Comparison of ENCODE assay signal across 26 mouse cellular contexts in the genomic region with DNA sequence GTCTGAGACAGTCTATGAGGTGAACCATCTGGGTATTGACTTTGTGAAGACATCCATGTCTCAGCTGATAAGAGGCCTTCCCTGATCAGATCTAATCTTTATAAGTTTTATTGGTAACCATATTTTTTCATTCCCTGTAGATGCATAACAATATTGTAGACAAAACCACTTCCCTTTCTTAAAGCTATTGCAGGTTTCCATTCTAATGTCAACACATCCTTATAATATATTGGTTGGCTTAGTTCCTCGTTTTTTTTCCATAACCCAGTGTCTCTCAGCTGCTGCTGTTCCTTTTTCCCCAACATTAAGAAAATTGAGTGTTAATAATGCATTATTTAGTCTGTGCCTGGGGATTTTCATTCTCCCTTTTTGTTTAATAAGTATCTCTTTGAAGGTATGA. TPM values are rescaled to one million over a fixed set of nuclear protein-coding genes. Genes with fewer than 3 reads are reported as not detected.
"Had no signal": no experiment of that assay in that cellular context is flagged by ENCODE, and none has a peak within 500 bp of the region (broad histone marks: within the 10 kb centered on the region; RNA-seq: fewer than 3 reads in every experiment).

No protein-coding gene starts in this region.

- H3K36me3 ChIP-seq: heart, embryonic 13.5 days; heart, embryonic 15.5 days; hindbrain, embryonic 13.5 days; hindbrain, embryonic 15.5 days; kidney, embryonic 15.5 days; limb, embryonic 10.5 days; limb, embryonic 12.5 days had no signal

- ATAC-seq: forebrain, postnatal 0 days; hindbrain, postnatal 0 days; intestine, embryonic 16.5 days had no signal

- H3K4me2 ChIP-seq: heart, embryonic 11.5 days; heart, embryonic 13.5 days; heart, embryonic 15.5 days; hindbrain, embryonic 13.5 days; hindbrain, embryonic 15.5 days; kidney, embryonic 15.5 days; limb, embryonic 12.5 days had no signal

- H3K9me3 ChIP-seq: heart, embryonic 13.5 days; heart, embryonic 15.5 days; hindbrain, embryonic 13.5 days; hindbrain, embryonic 15.5 days; kidney, embryonic 15.5 days; limb, embryonic 10.5 days; limb, embryonic 12.5 days had no signal

- H3K27me3 ChIP-seq: heart, embryonic 15.5 days; hindbrain, embryonic 13.5 days; hindbrain, embryonic 15.5 days; limb, embryonic 12.5 days had no signal

- H3K4me1 ChIP-seq: heart, embryonic 13.5 days; heart, embryonic 15.5 days; hindbrain, embryonic 13.5 days; hindbrain, embryonic 15.5 days; kidney, embryonic 15.5 days; limb, embryonic 10.5 days; limb, embryonic 12.5 days had no signal

- H3K9ac ChIP-seq: forebrain, postnatal 0 days; heart, embryonic 13.5 days; heart, embryonic 15.5 days; hindbrain, embryonic 13.5 days; hindbrain, embryonic 15.5 days; kidney, embryonic 15.5 days; limb, embryonic 12.5 days had no signal

- DNase-seq: forebrain, postnatal 0 days; gastrocnemius, postnatal 10 days; gastrocnemius, postnatal 25 days; heart, adult 2 months; heart, postnatal 14 days; heart, postnatal 36 days; kidney, adult 11 months; kidney, adult 2 months; kidney, adult 9 months; kidney, postnatal 14 days; kidney, postnatal 36 days; liver had no signal

- H3K4me3 ChIP-seq: heart, adult 2 months; heart, embryonic 13.5 days; heart, embryonic 15.5 days; hindbrain, embryonic 13.5 days; hindbrain, embryonic 15.5 days; kidney, embryonic 15.5 days; left cerebral cortex, adult 2 months; limb, embryonic 10.5 days; limb, embryonic 12.5 days had no signal

- H3K27ac ChIP-seq: heart, adult 2 months; heart, embryonic 13.5 days; heart, embryonic 15.5 days; hindbrain, embryonic 13.5 days; hindbrain, embryonic 15.5 days; hindbrain, postnatal 0 days; kidney, embryonic 15.5 days; kidney, postnatal 0 days; left cerebral cortex, adult 2 months; limb, embryonic 10.5 days; limb, embryonic 12.5 days had no signal

RNA-seq across cellular contexts. Expression of gene Slc5a5, which starts 50.6 kb away (rescaled TPM):
- total RNA-seq: gastrocnemius, postnatal 25 days; gastrocnemius, postnatal 4 days; heart, adult 2 months; heart, postnatal 36 days; hematopoietic stem cell, adult 5-6 weeks had no signal
